Mouse (Mus musculus): ENCODE measurements around the gene Casp7.
"Not testable (repeated sequence)": the region's sequence is repeated elsewhere in the genome, so short reads cannot be mapped to it uniquely, and the experiment has no call there.

Gene Casp7

DNA sequence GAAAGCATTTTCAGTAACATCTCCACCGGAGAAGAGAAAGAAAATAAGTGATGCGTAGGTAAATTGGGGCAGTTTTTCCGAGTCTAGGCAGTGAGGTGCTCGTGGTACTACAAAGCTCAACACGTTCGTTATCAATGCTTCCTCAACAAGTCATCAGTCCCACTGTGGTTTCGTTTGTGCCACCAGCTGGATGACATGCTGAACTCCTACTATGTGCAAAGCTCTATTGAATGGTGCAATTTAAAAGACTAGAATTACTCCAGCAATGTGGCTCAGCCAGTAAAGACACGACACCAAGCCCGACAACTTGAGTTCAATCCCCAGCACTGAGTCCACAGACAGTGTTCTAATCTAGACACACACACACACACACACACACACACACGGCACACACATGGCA is 10.8 kb upstream of the Casp7 start:
- no peak for DNase-seq

DNA sequence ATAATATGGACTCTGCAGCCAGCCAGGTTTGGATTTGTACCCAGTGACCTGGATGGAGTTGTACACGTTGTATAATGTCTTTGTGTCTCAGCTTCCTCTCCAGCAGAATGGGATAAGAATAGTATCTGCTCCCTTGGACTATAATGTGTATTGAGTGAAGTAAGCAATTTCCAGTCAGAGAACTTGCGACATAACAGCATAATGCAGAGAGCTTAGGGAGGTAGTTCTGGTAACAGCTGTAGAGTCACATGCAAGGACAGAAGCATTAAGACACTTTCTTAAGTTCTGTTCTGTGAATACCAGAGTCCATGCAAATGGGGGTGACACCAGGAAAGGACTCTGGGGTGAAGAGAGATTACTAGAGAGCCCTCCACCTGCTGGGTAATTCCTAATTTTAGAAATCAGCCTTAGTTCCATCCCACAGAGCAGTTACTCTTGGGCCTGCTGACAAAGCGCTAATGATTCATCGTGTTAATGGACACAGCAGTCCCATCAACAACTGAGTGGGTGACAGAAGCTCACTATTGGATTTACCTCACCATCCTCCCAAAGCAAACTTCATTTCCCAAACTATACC is 9.1 kb upstream of the Casp7 start:
- DNase-seq = no peak

DNA sequence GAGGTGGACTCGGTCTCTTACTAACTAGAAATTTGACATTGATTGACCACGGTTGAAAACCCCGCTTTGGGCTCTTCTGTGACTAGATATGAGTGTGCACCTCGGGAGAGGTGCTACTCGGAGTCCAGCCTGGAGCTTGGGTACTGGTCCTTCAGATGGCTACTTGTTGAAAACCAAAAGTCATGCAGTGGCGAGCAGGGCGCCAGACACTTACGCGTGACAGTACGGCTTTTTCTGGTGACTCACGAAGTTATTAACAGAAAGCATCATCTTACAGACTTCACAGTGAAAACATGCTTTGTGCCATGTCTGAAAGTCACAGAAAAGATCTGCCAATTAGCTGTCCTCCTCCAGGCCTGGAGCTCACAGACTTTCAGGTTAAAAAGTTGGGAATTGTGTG is 7.8 kb upstream of the Casp7 start:
- DNase-seq = no peak

DNA sequence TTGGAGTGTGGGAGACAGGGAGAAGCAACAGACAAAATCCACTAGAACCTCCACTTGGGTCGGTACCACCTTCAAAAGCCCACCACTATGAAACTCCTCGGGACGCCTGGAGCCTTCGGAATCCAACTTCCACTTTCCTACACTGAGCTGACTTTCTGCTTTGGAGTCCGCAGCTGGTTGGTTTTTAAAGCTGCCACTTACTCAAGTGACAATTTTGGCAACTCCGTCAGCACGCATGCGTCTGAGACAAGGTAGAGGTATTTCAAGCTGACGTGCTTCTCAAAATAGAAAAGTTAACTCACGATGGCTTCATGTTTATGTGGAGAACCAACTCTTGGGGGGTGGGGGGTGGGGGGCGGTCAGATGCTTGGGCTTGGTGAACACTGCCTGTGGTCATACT is 7.0 kb upstream of the Casp7 start, which contains the start of gene Nrap:
Gene Nrap (minus strand): TSS at position 159 of the 400 bp plus-strand sequence.
- DNase-seq = no peak

DNA sequence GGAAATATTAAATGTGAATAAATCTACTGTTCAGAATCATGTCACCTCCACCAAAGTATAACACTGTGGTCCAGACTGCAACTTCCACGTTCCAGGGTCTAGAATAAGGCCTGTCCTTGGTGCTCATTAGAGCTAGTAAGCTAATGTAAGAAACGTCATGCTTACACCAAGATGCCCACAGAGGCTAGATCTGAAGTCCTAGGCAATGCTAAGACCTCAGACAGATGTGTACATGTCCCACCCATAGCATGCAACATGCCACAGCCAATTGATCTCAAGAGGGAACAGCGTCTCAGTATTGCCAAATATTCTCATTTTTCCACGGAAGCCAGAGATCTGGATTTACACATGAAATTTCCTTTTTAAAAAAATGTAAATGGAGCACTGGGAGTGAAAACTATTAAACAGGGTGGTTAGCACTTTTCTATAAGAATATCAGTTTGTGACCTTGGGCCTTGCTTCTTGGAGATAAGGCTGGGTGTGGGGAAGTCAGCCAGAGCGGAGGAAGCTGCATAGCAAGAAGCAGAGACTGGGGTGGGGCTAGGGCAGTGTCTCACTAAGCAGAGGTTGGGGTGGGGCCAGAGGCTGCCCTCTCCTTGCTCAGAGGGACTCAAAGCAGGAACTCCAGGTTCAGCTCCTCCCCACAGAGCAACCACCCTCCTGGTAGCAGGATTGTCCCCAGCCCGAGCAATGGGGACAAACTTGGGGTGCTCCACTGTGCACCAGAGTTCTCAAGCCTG is 5.5 kb upstream of the Casp7 start:
- DNase-seq = no peak

DNA sequence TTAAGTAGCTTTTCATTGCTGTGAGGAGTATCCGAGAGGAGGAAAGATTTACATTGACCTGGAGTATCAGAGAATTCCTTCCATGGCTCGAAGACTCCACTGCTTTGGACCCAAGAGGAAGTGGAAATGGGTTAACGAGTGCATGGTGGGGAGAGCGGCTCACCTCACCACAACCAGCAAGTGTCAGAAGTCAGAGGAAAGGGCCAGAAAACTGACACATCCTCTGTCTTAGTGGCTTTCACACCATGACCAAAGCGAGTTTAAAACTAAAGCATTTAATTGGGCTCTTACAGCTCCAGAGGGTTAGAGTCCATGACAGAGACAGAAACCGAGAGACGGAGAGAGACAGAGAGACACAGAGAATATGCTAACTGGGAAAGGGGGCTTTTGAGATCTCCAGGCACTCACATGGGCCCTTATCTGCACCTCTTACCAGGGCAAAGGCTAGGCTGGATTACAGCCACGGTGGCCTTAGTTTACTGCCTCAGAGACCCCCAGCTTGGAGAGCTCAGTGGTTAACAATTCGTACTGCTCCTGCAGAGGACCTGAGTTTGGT is 3.5 kb upstream of the Casp7 start:
- DNase-seq = no peak

DNA sequence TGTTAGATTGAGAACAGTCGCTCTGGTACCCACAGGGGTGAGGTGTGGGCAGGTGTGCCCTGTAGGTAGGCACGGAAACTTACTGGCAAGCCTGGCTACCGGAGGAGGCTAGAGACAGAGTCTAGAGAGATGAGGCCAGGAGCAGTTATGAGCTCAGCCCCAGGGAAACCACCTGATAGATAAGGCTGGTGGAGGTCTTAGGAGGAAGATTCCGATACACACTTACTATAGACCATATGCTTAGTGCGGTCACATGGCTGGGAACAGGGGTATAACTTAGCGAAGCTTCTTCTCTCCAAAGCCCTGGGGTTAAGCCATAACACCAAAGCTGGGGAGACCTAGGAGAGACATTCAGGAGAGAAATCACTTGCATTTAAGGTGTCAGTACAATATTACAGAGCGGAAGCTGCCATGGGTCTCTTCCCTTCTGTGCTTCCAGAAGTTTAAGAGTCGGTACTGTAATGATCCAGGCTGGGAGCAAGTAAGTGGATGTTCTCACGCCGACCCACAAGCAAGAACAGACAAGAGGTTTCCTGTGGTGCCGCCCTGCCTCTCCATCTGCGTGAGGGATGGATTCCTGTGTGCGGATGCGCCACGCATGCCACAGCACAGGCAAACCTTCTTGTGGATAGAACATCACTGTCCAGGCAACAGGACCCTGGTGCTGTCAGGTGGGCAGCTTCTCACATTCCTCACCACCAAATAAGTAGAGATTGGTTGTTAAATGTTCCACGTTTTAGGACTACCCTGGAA is 1.6 kb upstream of the Casp7 start:
- no peak for DNase-seq

DNA sequence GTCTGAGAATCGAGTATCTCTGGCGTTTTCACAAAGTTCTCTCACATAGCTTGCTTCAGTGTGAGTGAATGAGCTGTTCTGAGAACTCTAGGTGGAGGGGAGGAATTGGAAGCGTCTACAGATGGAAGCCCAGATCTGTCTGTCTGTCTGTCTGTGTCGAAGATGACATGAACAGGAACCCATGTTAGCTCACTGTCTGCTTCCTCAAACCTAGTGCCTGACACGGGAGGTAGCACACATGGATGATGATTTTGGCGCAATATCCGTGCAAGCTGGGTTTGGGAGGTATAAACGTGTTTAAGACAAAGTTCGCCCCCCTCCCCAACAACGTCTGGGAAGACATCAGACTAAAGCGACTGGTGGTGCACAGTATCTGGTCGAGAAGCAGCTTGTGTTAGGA is 702 bp upstream of the Casp7 start:
- no peak for DNase-seq

DNA sequence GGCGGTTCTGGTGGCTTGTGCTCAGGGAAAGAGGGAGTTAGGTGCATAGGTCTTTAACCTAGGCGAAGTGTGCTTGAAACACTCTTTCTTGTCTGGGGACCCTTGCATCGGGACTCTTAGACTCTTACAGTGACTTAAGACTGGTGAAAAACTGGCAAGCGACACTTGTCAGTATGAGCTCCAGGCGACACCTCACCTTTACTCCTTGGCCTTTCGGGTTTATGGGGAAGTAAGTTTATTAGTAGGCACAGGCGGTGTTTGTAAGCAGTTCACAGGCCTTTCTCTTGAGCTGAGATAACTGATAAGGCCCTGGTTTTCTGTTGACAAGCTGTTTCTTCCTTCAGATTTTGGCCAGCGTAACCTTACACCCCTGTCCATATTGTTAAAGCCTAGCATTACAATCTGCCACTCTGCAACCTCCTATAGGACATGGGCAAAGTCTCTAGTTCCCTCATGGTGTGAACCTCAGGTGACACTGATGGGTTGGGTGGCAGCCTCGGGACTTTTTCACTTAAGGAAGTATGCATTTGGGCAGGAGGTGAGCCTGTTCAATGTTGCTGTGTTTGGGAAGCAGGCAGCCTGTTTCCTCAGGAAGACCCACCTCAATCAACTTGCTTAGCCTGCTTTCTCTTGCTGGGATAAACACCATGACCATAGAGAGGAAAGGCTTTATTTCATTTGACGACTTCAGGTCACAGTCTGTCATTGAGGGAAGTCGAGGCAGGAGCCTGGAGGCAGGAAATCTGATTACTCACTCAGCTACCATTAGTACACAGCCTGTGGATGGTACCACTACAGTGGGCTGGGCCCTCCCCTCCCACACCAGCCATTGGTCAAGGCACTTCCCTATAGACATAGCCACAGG is 966 bp downstream of the Casp7 start:
- no peak for DNase-seq

DNA sequence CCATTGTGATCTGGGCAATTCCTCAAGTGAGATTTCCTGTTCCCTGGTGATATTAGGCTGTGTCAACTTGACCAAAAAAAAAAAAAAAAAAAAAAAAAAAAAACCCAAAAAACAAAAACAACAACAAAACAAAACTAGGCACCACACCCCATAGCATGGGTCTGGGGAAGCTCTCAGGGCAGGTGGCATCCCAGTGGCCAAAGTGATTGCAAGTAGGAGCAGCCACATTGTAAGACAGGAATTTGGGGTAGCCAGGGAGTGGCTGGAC is 1.5 kb downstream of the Casp7 start:
- DNase-seq = no peak

DNA sequence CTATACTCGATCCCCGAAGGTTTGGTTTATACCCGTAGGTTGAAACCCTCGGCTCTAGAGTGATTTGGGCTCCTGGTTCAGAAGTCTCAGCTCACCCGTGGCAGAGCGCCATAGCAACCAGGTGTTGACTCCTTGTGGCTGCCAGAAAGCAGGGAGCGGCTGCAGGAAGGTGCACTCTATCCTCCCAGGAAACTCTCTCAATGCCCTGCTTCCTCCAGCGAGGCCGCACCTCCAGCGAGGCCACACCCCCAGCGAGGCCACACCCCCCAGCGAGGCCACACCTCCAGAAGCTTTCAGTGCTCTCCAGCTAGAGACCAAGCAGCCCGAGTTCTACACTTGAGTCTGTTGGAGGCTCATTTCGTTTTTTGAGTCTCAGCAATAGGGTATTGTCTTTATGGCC is 3.3 kb downstream of the Casp7 start:
- peak; percentile 75 for DNase-seq

DNA sequence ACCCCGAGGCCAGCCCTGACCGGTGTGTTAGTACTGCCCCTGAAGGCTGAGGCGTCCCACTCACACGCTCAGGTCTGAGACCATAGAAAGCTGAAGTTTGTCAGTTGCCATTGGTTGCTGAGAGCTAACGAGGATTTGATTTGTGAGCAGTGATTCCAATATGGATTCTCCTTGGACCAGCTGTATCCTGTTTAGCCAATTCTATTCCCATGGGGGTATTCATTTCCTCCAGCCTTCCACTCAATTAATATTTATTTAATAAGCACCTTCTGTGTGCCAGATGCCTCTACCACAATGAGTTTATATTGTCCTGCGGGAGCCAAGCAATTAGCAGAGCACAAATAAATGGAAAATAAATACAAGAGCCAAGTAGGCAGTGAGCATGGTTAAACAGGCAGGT is 4.9 kb downstream of the Casp7 start:
- DNase-seq = no peak

DNA sequence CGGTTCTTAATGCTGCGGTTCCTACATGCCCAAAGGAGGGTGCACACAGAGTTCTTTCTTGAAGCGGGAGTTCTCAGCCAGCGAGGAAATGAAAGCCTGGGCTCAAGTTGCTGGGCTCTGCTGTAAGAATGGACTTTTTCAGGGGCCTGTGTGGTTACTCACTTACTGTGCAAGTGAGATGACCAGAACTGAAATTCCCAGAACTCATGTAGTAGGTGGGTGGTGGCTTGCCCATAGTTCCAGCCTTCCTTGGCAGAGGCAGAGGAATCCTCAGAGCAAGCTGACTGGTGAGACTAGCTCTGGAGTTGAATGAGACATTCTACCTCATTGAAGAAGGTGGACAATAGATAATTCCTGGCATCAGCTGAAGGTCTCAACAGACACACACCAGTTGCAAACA is 8.9 kb downstream of the Casp7 start:
- no peak for DNase-seq

DNA sequence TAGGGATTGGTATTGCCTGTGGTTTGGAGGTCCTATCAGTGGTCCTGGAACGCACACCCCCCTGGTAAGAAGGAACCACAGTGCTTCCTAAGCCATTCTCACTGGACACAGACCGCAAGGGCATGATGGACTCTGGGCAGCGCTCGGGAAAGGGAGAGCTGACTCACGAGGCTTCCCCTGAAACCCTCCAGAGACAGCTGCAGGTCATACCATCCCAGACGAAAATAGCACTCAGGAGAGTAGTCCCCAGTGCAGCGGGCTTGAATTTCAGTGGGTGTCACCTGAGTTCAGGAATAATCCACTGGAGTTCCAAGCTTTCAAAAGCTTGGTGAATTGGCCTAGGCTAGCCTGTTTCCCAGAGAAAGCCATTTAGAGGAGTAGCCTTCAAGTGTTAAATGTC is 9.7 kb downstream of the Casp7 start:
- no peak for DNase-seq

DNA sequence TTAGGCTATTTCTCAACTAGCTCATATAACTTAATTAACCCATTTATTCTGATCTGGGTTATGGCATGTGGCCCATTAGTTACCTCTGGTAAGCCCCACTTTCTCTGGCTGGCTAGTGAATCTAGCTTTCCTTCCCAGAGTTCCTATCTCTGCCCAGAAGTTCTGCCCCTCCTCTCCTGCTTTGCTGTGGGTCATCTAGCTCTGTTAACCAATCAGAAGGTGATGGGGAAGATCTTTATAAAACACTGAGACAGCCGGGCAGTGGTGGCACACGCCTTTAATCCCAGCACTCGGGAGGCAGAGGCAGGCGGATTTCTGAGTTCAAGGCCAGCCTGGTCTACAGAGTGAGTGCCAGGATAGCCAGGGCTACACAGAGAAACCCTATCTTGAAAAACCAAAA is 13.0 kb downstream of the Casp7 start:
- DNase-seq = not testable (repeated sequence)

DNA sequence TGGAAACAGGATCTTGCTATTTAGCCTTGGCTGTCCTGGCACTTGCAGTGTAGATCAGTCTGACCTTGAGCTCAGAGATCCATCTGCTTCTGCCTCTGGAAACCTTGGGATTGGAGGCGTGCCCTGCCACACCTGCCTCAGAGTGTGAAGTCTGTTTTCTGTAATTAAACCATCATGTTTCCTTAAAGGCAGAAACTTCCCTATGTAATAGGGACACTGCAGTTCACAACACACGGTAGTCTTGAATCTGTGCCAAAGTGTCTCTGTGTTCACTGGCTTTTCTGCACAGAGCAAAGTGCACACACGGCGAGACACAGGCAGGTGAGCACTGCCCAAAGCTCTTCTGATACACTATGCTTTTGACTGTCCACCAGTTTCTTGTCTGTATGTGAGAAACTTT is 21.5 kb downstream of the Casp7 start:
- DNase-seq = no peak

DNA sequence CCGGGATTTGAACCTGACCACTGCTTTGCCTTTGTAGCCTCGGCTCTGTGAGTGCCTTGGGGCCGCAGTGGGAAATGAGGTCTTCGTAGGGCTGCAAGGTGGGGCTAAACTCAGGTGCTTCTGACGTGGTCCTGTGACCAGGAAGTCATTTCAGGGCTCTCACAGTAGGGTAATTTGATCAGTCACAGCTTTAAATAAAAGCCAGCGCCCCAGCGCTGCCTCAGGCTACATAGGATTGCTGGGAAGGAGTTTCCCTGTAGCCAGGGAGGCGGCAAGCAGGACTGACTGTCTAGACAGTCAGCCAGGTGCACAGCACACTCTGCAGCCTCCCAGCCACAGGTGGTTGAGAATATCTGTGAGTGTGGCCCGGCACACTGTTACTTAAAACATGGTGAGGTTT is 22.5 kb downstream of the Casp7 start:
- DNase-seq = no peak

DNA sequence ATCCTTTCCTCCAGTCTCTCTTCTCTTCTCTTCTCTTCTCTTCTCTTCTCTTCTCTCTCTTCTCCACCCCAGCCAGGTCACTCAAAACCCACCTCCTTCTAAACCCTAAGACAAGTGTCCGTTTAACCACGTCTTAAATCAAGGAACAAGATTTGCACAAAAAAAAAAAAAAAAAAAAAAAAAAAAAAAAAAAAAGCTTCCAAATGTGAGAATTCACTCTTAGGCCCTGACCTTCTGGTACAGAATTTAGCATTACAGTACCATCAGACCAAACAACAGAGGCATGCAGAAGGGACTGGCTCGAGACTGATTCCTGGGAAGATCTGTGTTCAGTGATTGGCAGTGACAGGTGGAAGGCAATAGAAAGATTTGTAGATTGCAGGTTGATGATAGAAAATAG is 23.4 kb downstream of the Casp7 start:
- DNase-seq = no peak

DNA sequence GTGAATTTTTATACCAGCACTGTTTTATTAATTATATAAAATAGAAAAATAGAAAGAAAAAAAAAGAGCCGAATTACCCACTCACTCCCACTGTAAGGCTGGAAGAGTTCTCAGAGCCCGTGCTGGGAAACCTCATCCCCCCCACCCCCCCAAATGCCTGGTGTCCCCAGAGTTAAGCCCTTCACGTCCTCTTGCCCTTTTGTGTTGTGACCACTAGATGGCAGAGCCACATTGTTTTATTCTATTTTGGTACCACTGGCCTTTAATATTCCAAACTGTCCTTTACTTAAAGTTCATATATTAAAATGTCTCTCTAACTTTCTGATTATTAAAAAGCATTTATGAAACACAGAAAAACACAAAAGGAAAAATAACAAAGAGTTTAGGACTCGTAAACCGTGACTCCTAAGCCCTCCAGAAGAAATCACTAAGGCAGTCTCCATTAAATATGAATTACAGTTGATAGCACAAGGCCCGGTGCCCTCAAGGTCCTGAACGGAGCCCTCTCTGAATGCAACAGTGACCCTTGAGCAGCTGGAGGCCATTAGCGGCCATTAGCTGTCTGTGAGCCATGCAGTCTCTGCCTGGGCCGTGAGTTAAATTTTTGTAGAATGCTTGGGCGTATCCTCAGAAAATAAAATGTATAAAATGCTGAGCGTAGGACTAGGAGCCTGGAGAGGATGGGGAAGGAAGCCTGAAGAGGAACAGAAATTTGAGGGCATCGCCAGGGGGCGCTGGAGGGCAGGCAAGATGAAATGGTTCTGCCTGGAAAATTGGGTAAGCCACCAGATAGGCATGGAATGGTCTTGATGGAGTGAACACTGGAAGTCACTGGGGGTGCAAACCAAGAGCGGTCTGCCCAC is 25.8 kb downstream of the Casp7 start:
- DNase-seq = peak; percentile 84

DNA sequence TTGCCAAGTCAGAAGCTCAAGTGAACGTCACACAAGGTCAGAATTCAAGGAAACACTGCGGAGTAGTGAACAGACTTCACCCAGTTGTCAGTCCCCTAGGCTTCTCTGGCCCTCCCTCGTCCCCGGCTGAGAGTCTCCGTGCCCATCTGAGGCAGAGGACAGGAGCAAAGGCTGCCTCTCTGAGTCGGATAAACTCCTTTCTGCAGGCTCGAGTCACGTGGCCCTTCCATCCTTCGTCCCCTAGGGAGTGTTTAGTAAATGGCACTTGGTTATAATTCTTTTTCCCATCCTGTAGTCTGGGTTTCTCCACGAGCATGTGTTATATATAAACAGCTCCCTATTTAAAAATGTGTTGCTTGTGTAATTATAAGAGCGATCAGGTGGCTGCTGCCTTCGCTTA is 26.4 kb downstream of the Casp7 start:
- no peak for DNase-seq

DNA sequence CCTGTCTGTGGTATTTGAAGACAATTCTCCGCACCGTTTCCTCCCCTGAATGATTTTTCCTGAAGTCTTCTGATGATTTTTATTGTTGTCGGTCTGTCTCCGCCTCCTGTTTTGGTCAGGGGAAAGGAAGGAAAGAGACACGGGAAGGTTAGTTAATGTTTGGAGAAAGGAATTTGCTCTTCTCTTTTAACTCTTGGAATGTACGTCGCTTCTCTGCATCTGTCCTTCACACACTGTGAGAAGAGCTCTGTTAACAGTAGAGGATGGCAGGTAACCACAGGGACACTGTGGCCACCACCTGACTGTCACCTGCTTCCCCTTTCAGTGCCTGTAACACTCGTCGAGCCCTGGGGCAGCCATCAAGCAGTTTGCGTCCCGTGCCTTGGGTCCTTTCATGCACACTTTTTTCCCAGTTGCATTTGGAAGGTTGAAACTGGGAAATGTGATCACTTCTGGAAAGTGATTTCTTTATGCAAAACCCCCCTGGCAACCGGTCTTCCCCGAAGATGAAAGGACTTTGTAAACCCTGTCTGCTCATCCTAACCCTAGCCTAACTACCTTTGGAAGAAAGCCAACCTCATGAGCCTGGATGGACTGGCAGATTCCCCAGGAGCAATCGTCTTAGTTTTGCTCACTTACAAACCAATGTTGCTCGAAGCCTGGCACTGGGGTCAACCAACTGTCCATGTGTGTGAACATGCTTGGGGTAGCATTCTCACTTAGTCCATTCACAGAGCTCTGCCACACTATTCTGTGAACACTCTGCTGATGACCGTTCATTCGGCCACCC is 27.9 kb downstream of the Casp7 start:
- DNase-seq = peak; percentile 48

Data from kidney, adult 11 months (tissue).